Mouse (Mus musculus): ENCODE measurements around the gene Slc2a6.

DNA sequence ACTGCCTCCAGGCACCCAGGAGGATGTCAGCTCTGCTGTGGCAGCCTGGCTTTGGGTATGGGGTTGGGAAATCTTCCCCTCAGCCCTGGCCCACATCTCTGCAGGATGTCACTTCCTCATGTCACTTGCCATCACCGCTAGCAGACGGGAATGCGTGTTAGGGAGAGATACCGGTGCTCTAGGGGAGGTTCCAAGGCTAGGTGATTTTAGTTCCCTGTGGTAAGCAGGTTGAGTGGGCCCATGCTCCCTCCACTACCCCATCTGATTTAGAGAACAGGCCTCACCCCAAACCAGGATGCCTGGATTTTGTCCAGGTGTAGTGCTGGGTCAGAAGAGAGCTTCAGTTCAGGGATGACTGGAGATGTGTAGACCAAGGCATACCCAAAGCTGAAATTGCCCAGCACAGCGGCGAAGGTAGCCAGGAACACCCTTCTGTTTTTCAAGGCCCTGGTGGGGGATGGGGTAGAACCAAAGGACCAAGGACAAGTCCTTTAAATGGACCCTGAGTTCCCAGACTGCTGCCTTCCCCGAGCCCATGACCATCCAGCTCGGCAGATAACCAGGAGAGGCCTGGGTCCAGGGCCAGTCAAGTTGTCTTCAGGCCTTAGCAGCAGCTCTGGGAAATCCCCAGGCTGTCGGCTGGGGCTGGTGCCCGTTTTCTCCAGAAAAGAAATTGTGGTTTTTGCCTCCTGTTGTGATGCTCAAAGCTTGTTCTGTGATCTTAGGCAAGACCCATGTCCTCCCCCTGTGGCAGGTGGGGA lies 761 bp downstream of the Slc2a6 start:
- no peak for TF ChIP-seq USF1 (IDR thresholded peaks at IDR 0.05; ENCODE audit: low read depth)
- no peak for TF ChIP-seq CTCF (IDR thresholded peaks at IDR 0.05; ENCODE audit: control insufficient read depth, insufficient read depth, insufficient read length)
- TF ChIP-seq MAX (IDR thresholded peaks at IDR 0.05), result no peak
